Mouse (Mus musculus): ENCODE data around the gene Plscr2. TPM values are rescaled to one million over a fixed set of nuclear protein-coding genes. Genes with fewer than 3 reads are reported as not detected.
"Not testable (repeated sequence)": the region's sequence is repeated elsewhere in the genome, so short reads cannot be mapped to it uniquely, and the experiment has no call there.

Plscr2 gene
- polyA plus RNA-seq, 1 experiment from 2014 or later: 11.3 TPM

- Histone ChIP-seq H3K4me2 (ENCODE audit: low read depth, low read length) (no peak overlapping the region), H3K27ac (ENCODE audit: low read length) (no peak overlapping the region), H3K9ac (ENCODE audit: low read length) (no peak overlapping the region), H3K4me1 (ENCODE audit: control insufficient read depth, insufficient read depth, low read length) (no peaks in the 10 kb centered on the region), H3K9me3 (replicated peaks; ENCODE audit: control insufficient read depth, low read length) (no peaks in the 10 kb centered on the region), H3K27me3 (ENCODE audit: control insufficient read depth, insufficient read depth, low read length) (no peaks in the 10 kb centered on the region), H3K4me3 (ENCODE audit: low read length) (no peak overlapping the region), H3K36me3 (ENCODE audit: control insufficient read depth, insufficient read depth) (peaks cover 3% of the 10 kb centered on the region)
- WGBS: 49% methylated on average over 3 of the region's 3 CpGs
- ATAC-seq (replicated peaks; ENCODE audit: extremely low read depth, insufficient read depth, low FRiP score): no peak
These were observed 17.5 kb downstream of the Plscr2 start for GRCm38 (mm10) chr9:92292922-92293321.

DNA sequence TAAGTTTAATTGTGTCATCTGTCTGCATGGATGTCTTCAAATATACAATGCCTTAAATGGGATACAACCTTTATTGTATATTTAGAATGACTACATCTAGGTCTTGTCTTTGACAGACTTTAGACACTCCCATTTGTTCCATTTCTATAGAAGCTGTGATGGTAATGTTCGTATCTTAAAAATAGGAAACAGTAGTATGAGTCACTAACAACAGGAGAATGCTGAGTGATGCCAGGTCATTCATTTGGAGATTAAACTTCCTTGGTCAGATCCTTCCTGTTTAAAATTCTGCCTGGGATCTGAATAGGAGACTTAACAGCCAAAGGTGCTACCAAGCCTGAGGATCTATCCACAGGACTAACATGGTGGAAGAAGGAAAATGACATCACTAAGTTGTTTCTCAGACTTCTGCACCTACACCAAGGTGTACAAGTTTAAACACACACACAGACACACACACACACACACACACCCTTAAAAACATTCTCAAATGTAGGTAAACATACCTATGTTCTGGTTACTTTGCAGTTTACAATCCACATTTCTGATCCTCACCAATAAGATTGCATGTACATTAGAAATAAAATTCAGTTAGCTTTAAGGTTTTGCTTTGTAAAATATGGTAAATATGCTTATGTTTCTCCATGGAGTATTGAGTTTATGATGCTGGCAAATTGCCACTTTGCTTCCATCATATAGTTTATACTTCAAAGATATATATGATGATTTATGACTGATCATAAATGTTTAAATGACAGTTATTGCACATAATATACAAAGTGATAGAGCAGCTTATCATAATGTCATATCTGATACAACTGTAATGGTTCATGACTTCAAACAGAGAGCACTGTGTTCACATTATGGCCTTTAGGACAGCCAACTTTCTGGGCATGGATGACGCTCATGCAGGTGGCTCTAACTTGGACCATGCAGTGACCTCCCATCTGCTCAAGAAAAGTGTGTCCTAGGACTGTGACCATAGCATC lies 18.5 kb downstream of the Plscr2 start:
- Histone ChIP-seq H3K27ac (ENCODE audit: low read length) (no peak overlapping the region), H3K27me3 (ENCODE audit: control insufficient read depth, insufficient read depth, low read length) (no peaks in the 10 kb centered on the region), H3K9ac (ENCODE audit: low read length) (no peak overlapping the region), H3K36me3 (ENCODE audit: control insufficient read depth, insufficient read depth) (no peaks in the 10 kb centered on the region; the same call in 1 of the 2 replicates), H3K4me1 (ENCODE audit: control insufficient read depth, insufficient read depth, low read length) (peaks cover 3% of the 10 kb centered on the region; the same call in 1 of the 2 replicates), H3K9me3 (replicated peaks; ENCODE audit: control insufficient read depth, low read length) (no peaks in the 10 kb centered on the region), H3K4me3 (ENCODE audit: low read length) (no peak overlapping the region), H3K4me2 (ENCODE audit: low read depth, low read length) (no peak overlapping the region)
- ATAC-seq (replicated peaks; ENCODE audit: extremely low read depth, insufficient read depth, low FRiP score): no peak
- WGBS: 78% methylated on average over 2 of the region's 2 CpGs

DNA sequence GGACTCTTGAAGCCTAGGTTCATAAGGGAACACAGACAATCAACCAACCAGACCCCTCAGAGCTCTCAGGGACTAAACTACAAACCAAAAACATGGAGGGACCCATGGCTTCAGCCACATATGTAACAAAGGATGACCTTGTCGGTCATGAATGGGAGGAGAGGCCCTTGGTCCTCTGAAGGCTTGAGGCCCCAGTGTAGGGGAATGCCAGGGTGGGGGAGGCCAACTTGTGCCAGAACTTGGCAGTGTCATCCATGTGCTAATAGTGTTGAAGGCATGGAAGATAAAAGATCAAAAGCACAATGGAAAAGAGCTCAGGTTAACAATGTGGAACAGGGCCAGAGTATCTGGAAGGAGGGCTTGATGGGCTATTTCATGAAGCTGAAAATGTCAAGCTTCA lies 22.9 kb downstream of the Plscr2 start:
- Histone ChIP-seq H3K4me3 (ENCODE audit: low read length) (no peak overlapping the region), H3K27ac (ENCODE audit: low read length) (peak overlapping the region; percentile 39)
- ATAC-seq (replicated peaks; ENCODE audit: extremely low read depth, insufficient read depth, low FRiP score): peak; percentile 65

GRCm38 (mm10) chr9:92301213-92301612 lies 25.8 kb downstream of the Plscr2 start:
- Histone ChIP-seq H3K4me2 (ENCODE audit: low read depth, low read length) (no peak overlapping the region), H3K9me3 (replicated peaks; ENCODE audit: control insufficient read depth, low read length) (no peaks in the 10 kb centered on the region), H3K27ac (ENCODE audit: low read length) (no peak overlapping the region), H3K9ac (ENCODE audit: low read length) (no peak overlapping the region), H3K4me1 (ENCODE audit: control insufficient read depth, insufficient read depth, low read length) (peaks cover 3% of the 10 kb centered on the region; the same call in 1 of the 2 replicates), H3K27me3 (ENCODE audit: control insufficient read depth, insufficient read depth, low read length) (no peaks in the 10 kb centered on the region), H3K36me3 (ENCODE audit: control insufficient read depth, insufficient read depth) (no peaks in the 10 kb centered on the region), H3K4me3 (ENCODE audit: low read length) (no peak overlapping the region)
- ATAC-seq (replicated peaks; ENCODE audit: extremely low read depth, insufficient read depth, low FRiP score): no peak
- WGBS: 50% methylated on average over 3 of the region's 3 CpGs

More for the DNA sequence above, 22.9 kb downstream of the Plscr2 start:
- Histone ChIP-seq H3K4me1 (ENCODE audit: control insufficient read depth, insufficient read depth, low read length) (peaks cover 3% of the 10 kb centered on the region; the same call in 1 of the 2 replicates), H3K27me3 (ENCODE audit: control insufficient read depth, insufficient read depth, low read length) (no peaks in the 10 kb centered on the region), H3K4me2 (ENCODE audit: low read depth, low read length) (no peak overlapping the region), H3K9me3 (replicated peaks; ENCODE audit: control insufficient read depth, low read length) (no peaks in the 10 kb centered on the region), H3K9ac (ENCODE audit: low read length) (no peak overlapping the region), H3K36me3 (ENCODE audit: control insufficient read depth, insufficient read depth) (no peaks in the 10 kb centered on the region; the same call in 1 of the 2 replicates)
- WGBS: 34% methylated on average over 1 of the region's 1 CpGs

DNA sequence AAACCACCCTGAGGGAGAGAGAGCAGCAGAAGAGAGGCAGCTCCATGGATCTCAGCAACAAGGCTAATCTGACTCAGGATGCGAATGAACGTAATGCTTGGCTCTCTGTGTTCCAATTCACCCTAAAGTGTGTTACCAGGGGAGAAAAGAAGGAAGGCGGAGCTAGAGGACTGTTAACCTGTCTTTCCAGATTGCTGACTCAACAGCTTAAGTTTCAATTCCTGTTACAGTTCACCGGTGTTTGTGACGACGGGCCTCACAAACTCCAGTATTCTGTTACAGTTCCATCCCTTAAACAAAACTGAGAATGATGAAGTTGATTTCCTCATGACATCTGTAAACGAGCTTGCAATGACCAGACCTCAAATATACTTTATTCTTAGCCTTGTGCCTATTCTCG lies 29.7 kb downstream of the Plscr2 start:
- Histone ChIP-seq H3K27me3 (ENCODE audit: control insufficient read depth, insufficient read depth, low read length) (no peaks in the 10 kb centered on the region), H3K9ac (ENCODE audit: low read length) (no peak overlapping the region), H3K9me3 (replicated peaks; ENCODE audit: control insufficient read depth, low read length) (no peaks in the 10 kb centered on the region), H3K27ac (ENCODE audit: low read length) (no peak overlapping the region), H3K36me3 (ENCODE audit: control insufficient read depth, insufficient read depth) (no peaks in the 10 kb centered on the region), H3K4me2 (ENCODE audit: low read depth, low read length) (no peak overlapping the region), H3K4me1 (ENCODE audit: control insufficient read depth, insufficient read depth, low read length) (no peaks in the 10 kb centered on the region), H3K4me3 (ENCODE audit: low read length) (no peak overlapping the region)
- ATAC-seq (replicated peaks; ENCODE audit: extremely low read depth, insufficient read depth, low FRiP score): no peak
- WGBS: 70% methylated on average over 8 of the region's 8 CpGs

DNA sequence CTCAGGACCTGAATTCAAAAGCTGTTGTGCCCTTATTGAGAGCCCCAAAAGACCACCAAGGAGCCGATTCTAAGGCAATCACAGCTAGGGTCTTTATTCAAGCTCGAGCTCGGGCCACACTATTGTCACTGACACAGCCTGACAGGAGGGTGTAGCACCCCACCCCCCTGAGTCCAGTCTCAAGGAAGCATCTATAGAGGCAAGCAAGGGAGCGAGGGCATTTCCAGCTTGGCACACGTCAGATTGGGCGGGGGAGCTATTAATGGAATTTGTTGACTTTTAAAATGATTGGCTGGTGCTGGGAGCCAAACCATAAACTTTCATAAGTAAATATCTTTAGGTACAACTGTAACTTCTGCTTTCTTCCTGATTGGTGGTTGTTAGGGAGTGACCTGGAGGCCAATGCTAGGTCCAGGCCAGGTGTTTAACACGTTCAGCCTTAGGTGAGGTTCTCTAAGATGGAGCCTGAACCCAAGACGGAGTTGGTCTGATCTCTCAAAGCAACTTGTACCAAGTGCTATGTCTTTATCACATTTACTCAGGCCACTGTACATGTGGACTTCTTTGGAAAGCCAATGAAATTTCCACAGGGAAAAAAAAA lies 30.3 kb downstream of the Plscr2 start:
- Histone ChIP-seq H3K27me3 (ENCODE audit: control insufficient read depth, insufficient read depth, low read length) (no peaks in the 10 kb centered on the region), H3K4me3 (ENCODE audit: low read length) (no peak overlapping the region), H3K9me3 (replicated peaks; ENCODE audit: control insufficient read depth, low read length) (no peaks in the 10 kb centered on the region), H3K4me2 (ENCODE audit: low read depth, low read length) (no peak overlapping the region), H3K27ac (ENCODE audit: low read length) (no peak overlapping the region), H3K36me3 (ENCODE audit: control insufficient read depth, insufficient read depth) (no peaks in the 10 kb centered on the region), H3K4me1 (ENCODE audit: control insufficient read depth, insufficient read depth, low read length) (no peaks in the 10 kb centered on the region), H3K9ac (ENCODE audit: low read length) (no peak overlapping the region)
- 80% methylated on average over 8 of the region's 8 CpGs for WGBS
- ATAC-seq (replicated peaks; ENCODE audit: extremely low read depth, insufficient read depth, low FRiP score): no peak

DNA sequence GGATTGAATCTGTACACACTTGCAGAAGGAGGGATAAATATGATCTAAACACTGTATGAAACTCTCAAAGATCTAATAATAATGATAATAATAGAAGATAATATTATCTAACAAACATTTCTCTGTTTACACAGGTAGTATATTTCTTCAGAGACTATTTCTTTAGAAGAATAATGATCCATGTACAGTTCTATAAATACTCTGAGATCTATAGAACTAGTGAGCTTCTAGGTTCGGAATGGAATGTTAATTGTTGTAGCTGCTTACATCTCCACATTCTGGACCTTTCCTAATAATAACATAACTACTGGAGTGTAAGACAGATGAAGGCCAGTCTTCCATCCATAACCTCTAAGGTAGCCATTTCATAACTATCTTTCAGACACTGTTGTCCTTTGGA lies 33.7 kb downstream of the Plscr2 start, which contains the start of gene 1700057G04Rik:
Gene 1700057G04Rik (plus strand): TSS at position 301 of the 400 bp plus-strand sequence.
- Histone ChIP-seq H3K9ac (ENCODE audit: low read length) (no peak within 1 kb of the TSS), H3K9me3 (replicated peaks; ENCODE audit: control insufficient read depth, low read length) (no peaks in the 10 kb centered on the region), H3K4me1 (ENCODE audit: control insufficient read depth, insufficient read depth, low read length) (no peaks in the 10 kb centered on the region), H3K27me3 (ENCODE audit: control insufficient read depth, insufficient read depth, low read length) (no peaks in the 10 kb centered on the region), H3K27ac (ENCODE audit: low read length) (no peak within 1 kb of the TSS), H3K4me3 (ENCODE audit: low read length) (no peak within 1 kb of the TSS), H3K36me3 (ENCODE audit: control insufficient read depth, insufficient read depth) (no peaks in the 10 kb centered on the region), H3K4me2 (ENCODE audit: low read depth, low read length) (no peak within 1 kb of the TSS)
- no peak for ATAC-seq (replicated peaks; ENCODE audit: extremely low read depth, insufficient read depth, low FRiP score)
- WGBS: 47% methylated on average over 1 of the region's 1 CpGs

DNA sequence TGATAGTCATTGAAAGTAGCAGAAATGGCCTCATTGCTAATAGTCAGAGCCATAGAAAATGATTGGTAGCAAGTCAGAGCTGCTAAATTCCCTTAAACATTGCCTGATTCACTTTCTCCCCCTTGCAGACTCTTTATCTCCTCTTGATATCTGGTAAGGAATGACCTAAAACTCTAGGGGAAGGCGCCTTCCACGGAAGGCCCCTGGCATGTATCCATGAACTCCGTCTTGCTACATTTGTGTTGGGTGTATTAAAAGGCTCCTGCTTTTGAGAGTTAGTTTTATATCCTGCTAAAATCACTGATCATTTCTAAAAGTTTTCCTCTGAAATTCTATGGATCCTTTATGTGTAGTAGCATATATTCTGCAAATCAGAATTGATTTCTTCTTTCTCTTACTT lies 41.4 kb downstream of the Plscr2 start:
- H3K36me3 ChIP-seq (ENCODE audit: control insufficient read depth, insufficient read depth): no peaks in the 10 kb centered on the region
- H3K4me3 ChIP-seq (ENCODE audit: low read length): no peak overlapping the region
- H3K9me3 ChIP-seq (replicated peaks; ENCODE audit: control insufficient read depth, low read length): no peaks in the 10 kb centered on the region
- no peak overlapping the region for H3K9ac ChIP-seq (ENCODE audit: low read length)
- ATAC-seq (replicated peaks; ENCODE audit: extremely low read depth, insufficient read depth, low FRiP score): no peak
- H3K4me1 ChIP-seq (ENCODE audit: control insufficient read depth, insufficient read depth, low read length): no peaks in the 10 kb centered on the region
- no peak overlapping the region for H3K4me2 ChIP-seq (ENCODE audit: low read depth, low read length)
- WGBS: 67% methylated on average over 3 of the region's 3 CpGs
- H3K27ac ChIP-seq (ENCODE audit: low read length): no peak overlapping the region
- H3K27me3 ChIP-seq (ENCODE audit: control insufficient read depth, insufficient read depth, low read length): no peaks in the 10 kb centered on the region

- not testable (repeated sequence) for H3K4me3 ChIP-seq (ENCODE audit: low read length); H3K4me2 ChIP-seq (ENCODE audit: low read depth, low read length); H3K27ac ChIP-seq (ENCODE audit: low read length); ATAC-seq (replicated peaks; ENCODE audit: extremely low read depth, insufficient read depth, low FRiP score); H3K27me3 ChIP-seq (ENCODE audit: control insufficient read depth, insufficient read depth, low read length); H3K9ac ChIP-seq (ENCODE audit: low read length); H3K36me3 ChIP-seq (ENCODE audit: control insufficient read depth, insufficient read depth); H3K4me1 ChIP-seq (ENCODE audit: control insufficient read depth, insufficient read depth, low read length); H3K9me3 ChIP-seq (replicated peaks; ENCODE audit: control insufficient read depth, low read length)
- 60% methylated on average over 9 of the region's 9 CpGs for WGBS
These were observed 50.5 kb downstream of the Plscr2 start for GRCm38 (mm10) chr9:92325936-92326335.
